Mouse (Mus musculus): ENCODE measurements at regions not wholly inside any gene's neighbourhood (a gene's known extent, or its start where the extent isn't known, plus 50 kb on each side); places are given as distances from the start of the nearest gene placed in this dataset.

DNA sequence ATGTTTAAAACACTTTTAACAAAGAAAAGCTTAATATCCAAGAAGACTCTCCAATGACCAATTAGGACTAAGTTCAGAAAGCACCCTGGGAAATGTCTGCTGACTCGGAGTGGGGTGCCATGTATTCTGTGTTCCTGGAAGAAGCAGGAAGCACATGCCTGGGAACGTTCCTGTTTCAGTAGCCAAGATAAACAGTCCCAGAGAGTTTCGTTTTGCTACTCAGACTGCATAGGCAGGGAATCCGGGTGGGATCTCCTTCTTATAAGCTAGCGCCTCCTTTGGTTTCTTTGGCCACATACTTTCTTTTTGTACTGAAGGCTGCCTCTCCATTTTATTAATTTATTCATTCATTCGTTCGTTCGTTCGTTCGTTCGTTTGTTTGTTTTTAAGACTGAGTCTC, 101.9 kb upstream of the Smad1 start:
- Histone ChIP-seq H3K4me3 (ENCODE audit: control insufficient read depth, low read depth, low read length) (no peak overlapping the region), H3K4me1 (ENCODE audit: control insufficient read depth, insufficient read depth, low read length) (no peaks in the 10 kb centered on the region), H3K27me3 (ENCODE audit: control insufficient read depth, insufficient read depth, low read length) (no peaks in the 10 kb centered on the region), H3K27ac (ENCODE audit: control insufficient read depth, insufficient read depth, low read depth, low read length) (no peak overlapping the region), H3K36me3 (ENCODE audit: control insufficient read depth, insufficient read depth, low read length) (no peaks in the 10 kb centered on the region)
- TF ChIP-seq POLR2A (IDR thresholded peaks at IDR 0.05; ENCODE audit: control insufficient read depth, low read depth, low read length) (no peak), CTCF (IDR thresholded peaks at IDR 0.05; ENCODE audit: control insufficient read depth, insufficient read depth, insufficient replicate concordance, low read depth, low read length) (no peak)

DNA sequence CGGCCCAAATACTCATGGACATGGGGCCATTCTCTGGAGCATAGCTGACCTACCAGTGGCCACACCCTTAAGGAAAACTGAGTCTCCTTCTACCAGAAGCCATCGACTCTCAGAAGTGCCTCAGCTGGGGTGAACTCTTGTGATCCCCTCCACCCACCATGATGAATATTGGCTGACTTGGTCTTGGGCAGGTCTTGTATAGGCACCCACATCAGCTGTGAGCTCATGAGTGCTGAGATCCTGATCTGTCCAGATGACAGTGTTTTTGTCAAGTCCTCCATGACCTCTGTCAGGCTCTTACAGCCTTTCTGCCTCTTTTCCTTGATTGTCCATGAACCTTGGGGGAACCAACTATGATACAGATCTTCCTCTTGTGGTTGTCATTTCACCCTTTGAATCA, 99.9 kb upstream of the Smad1 start:
- TF ChIP-seq CTCF (IDR thresholded peaks at IDR 0.05; ENCODE audit: control insufficient read depth, insufficient read depth, insufficient replicate concordance, low read depth, low read length), result no peak
- no peak for TF ChIP-seq POLR2A (IDR thresholded peaks at IDR 0.05; ENCODE audit: control insufficient read depth, low read depth, low read length)
- H3K4me1 ChIP-seq (ENCODE audit: control insufficient read depth, insufficient read depth, low read length), result no peaks in the 10 kb centered on the region
- H3K4me3 ChIP-seq (ENCODE audit: control insufficient read depth, low read depth, low read length), result no peak overlapping the region
- H3K36me3 ChIP-seq (ENCODE audit: control insufficient read depth, insufficient read depth, low read length), result no peaks in the 10 kb centered on the region
- H3K27me3 ChIP-seq (ENCODE audit: control insufficient read depth, insufficient read depth, low read length), result no peaks in the 10 kb centered on the region
- H3K27ac ChIP-seq (ENCODE audit: control insufficient read depth, insufficient read depth, low read depth, low read length), result no peak overlapping the region

DNA sequence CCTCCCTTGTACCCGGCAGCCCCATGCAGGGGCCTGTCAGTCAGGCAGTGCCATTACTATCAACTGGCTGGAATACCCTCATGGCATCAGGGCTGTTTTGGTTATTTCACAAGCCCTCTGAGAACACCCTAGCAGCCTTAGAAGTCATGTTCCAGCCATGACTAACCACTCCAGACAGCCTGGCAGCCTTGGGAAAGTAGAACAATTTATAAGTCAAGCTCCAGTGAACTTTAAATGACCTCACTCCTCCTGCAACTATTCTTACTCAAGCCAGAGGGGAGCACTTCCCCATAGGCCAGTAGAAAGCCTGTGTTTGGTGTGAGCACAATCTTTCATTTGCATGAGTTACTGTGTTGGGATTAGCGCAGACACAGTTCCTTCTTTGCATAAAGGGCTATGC, 99.3 kb upstream of the Smad1 start:
- H3K4me1 ChIP-seq (ENCODE audit: control insufficient read depth, insufficient read depth, low read length), result no peaks in the 10 kb centered on the region
- H3K36me3 ChIP-seq (ENCODE audit: control insufficient read depth, insufficient read depth, low read length), result no peaks in the 10 kb centered on the region
- H3K27me3 ChIP-seq (ENCODE audit: control insufficient read depth, insufficient read depth, low read length), result no peaks in the 10 kb centered on the region
- no peak overlapping the region for H3K4me3 ChIP-seq (ENCODE audit: control insufficient read depth, low read depth, low read length)
- no peak overlapping the region for H3K27ac ChIP-seq (ENCODE audit: control insufficient read depth, insufficient read depth, low read depth, low read length)
- TF ChIP-seq CTCF (IDR thresholded peaks at IDR 0.05; ENCODE audit: control insufficient read depth, insufficient read depth, insufficient replicate concordance, low read depth, low read length) (no peak), POLR2A (IDR thresholded peaks at IDR 0.05; ENCODE audit: control insufficient read depth, low read depth, low read length) (no peak)

DNA sequence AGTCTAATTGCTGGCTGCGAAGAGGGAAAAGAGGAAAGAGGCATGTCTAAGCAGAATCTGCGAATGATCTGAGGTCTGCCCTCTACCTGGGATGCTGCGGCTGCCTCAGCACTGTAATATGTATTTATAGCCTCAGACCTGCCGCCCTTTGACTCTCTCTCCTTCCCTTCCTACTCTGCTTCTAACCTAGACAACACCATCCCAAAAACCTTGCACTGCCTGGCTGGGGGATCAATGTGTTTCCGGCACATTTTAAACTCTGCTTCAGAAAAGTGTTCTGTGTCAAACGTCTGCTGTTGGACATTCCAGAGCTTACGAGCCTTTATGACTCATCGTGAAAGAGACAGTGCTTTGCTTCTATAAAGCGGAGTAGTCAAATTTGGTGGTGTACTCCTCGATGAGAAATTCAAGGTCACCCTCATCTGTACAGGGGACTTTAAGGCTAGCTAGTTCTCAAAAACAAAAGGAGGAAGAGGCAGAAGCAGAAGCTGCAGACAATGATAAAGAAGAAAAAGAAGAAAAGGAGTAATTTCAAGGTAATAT, 91.9 kb upstream of the Smad1 start:
- Histone ChIP-seq H3K4me1 (ENCODE audit: control insufficient read depth, insufficient read depth, low read length) (no peaks in the 10 kb centered on the region), H3K27me3 (ENCODE audit: control insufficient read depth, insufficient read depth, low read length) (no peaks in the 10 kb centered on the region), H3K27ac (ENCODE audit: control insufficient read depth, insufficient read depth, low read depth, low read length) (no peak overlapping the region), H3K36me3 (ENCODE audit: control insufficient read depth, insufficient read depth, low read length) (no peaks in the 10 kb centered on the region), H3K4me3 (ENCODE audit: control insufficient read depth, low read depth, low read length) (no peak overlapping the region)
- TF ChIP-seq CTCF (IDR thresholded peaks at IDR 0.05; ENCODE audit: control insufficient read depth, insufficient read depth, insufficient replicate concordance, low read depth, low read length), result no peak
- TF ChIP-seq POLR2A (IDR thresholded peaks at IDR 0.05; ENCODE audit: control insufficient read depth, low read depth, low read length), result no peak

DNA sequence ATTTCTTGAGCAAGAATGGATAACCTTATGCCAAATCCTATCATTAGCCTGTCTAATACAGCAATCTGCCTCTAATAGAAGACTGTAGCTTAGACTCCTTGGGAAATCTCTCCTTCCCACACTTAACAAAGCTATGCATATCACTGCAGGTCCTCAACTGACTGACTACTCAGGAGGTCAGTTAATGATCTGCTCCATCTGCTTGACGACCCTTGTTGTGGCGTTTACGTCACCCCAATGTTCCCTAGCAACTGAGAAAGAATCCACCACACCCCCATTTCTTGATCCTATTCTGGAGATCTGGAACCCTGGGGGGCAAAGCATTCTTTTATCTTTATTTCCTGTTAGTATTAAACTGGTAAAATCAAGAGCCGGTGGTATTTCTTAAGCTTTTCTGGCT, 91.4 kb upstream of the Smad1 start:
- no peak for TF ChIP-seq CTCF (IDR thresholded peaks at IDR 0.05; ENCODE audit: control insufficient read depth, insufficient read depth, insufficient replicate concordance, low read depth, low read length)
- no peak for TF ChIP-seq POLR2A (IDR thresholded peaks at IDR 0.05; ENCODE audit: control insufficient read depth, low read depth, low read length)
- Histone ChIP-seq H3K4me3 (ENCODE audit: control insufficient read depth, low read depth, low read length) (no peak overlapping the region), H3K27me3 (ENCODE audit: control insufficient read depth, insufficient read depth, low read length) (no peaks in the 10 kb centered on the region), H3K27ac (ENCODE audit: control insufficient read depth, insufficient read depth, low read depth, low read length) (no peak overlapping the region), H3K36me3 (ENCODE audit: control insufficient read depth, insufficient read depth, low read length) (no peaks in the 10 kb centered on the region), H3K4me1 (ENCODE audit: control insufficient read depth, insufficient read depth, low read length) (no peaks in the 10 kb centered on the region)

DNA sequence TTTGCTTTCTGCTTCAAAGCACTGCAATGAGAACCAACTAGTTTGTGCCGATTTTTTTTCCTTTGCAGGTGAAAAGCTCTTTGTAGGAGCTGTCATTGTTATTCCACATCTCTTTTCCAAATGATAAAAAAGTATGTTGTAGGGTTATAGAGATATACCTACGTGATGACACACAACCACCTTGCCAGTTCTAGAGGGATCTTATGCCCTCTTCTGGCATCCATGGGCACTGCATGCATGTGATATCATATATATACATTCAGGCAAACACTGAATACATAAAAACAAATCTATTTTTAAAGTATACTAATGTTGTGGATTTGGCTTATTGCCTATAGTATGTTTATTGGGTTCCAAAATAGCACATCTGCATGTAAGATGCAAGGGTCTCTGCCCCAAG, 89.5 kb upstream of the Smad1 start:
- Histone ChIP-seq H3K4me1 (ENCODE audit: control insufficient read depth, insufficient read depth, low read length) (no peaks in the 10 kb centered on the region), H3K27me3 (ENCODE audit: control insufficient read depth, insufficient read depth, low read length) (no peaks in the 10 kb centered on the region), H3K27ac (ENCODE audit: control insufficient read depth, insufficient read depth, low read depth, low read length) (no peak overlapping the region), H3K4me3 (ENCODE audit: control insufficient read depth, low read depth, low read length) (no peak overlapping the region), H3K36me3 (ENCODE audit: control insufficient read depth, insufficient read depth, low read length) (no peaks in the 10 kb centered on the region)
- TF ChIP-seq POLR2A (IDR thresholded peaks at IDR 0.05; ENCODE audit: control insufficient read depth, low read depth, low read length), result no peak
- no peak for TF ChIP-seq CTCF (IDR thresholded peaks at IDR 0.05; ENCODE audit: control insufficient read depth, insufficient read depth, insufficient replicate concordance, low read depth, low read length)

DNA sequence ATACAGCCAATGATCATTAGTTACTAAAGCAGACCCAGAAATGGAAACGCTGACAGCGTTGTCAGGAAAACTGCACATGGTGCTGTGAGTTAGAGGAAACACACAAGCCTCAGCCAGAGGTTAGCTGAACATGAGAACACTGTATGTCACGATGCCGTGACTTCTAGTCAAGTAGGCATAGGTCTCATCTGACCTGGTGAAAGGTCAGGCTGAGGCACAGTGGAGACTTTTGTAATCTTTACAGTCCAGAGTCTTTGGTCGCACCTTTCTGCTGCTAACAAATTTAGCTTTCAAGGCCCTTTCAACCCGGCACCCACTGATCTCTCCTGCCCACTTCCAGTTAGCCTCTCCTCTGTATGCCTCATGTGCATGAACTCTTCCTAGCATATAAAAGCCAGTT, 88.3 kb upstream of the Smad1 start:
- H3K4me3 ChIP-seq (ENCODE audit: control insufficient read depth, low read depth, low read length), result no peak overlapping the region

DNA sequence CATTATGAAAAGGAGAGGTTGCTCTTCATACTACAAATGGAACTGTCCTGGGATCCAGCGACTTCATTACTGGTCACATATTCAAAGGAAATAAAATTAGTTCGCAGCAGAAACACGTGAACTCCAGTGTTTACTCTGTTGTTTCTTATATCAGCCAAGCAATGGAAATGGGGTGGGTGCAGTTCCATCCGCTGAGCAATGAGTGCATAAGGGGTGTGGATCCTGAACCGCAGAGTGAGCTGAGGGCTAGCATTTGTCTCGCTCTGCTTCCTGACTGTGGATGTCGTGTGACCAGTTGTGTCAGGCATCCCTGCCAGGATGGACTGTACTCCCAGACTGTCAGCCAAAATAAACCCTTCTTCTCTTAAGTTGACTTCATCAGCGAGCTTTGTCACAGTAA, 80.0 kb upstream of the Smad1 start:
- H3K4me3 ChIP-seq (ENCODE audit: control insufficient read depth, low read depth, low read length), result no peak overlapping the region
- no peaks in the 10 kb centered on the region for H3K27me3 ChIP-seq (ENCODE audit: control insufficient read depth, insufficient read depth, low read length)
- H3K36me3 ChIP-seq (ENCODE audit: control insufficient read depth, insufficient read depth, low read length), result no peaks in the 10 kb centered on the region
- no peak for TF ChIP-seq POLR2A (IDR thresholded peaks at IDR 0.05; ENCODE audit: control insufficient read depth, low read depth, low read length)
- TF ChIP-seq CTCF (IDR thresholded peaks at IDR 0.05; ENCODE audit: control insufficient read depth, insufficient read depth, insufficient replicate concordance, low read depth, low read length), result no peak
- H3K4me1 ChIP-seq (ENCODE audit: control insufficient read depth, insufficient read depth, low read length), result no peaks in the 10 kb centered on the region
- H3K27ac ChIP-seq (ENCODE audit: control insufficient read depth, insufficient read depth, low read depth, low read length), result no peak overlapping the region

More for the DNA sequence above, 88.3 kb upstream of the Smad1 start:
- Histone ChIP-seq H3K27me3 (ENCODE audit: control insufficient read depth, insufficient read depth, low read length) (no peaks in the 10 kb centered on the region), H3K4me1 (ENCODE audit: control insufficient read depth, insufficient read depth, low read length) (no peaks in the 10 kb centered on the region), H3K36me3 (ENCODE audit: control insufficient read depth, insufficient read depth, low read length) (no peaks in the 10 kb centered on the region), H3K27ac (ENCODE audit: control insufficient read depth, insufficient read depth, low read depth, low read length) (no peak overlapping the region)
- TF ChIP-seq CTCF (IDR thresholded peaks at IDR 0.05; ENCODE audit: control insufficient read depth, insufficient read depth, insufficient replicate concordance, low read depth, low read length), result no peak
- no peak for TF ChIP-seq POLR2A (IDR thresholded peaks at IDR 0.05; ENCODE audit: control insufficient read depth, low read depth, low read length)
